Mouse (Mus musculus) liver (tissue): ENCODE results near the gene Mymx.

Experiments used
- DNase-seq: peaks from one replicate; pipeline ENCODE4 v3.0.0-alpha.2; 2020; ENCODE audit warnings: mixed read lengths

The Mymx gene

DNA sequence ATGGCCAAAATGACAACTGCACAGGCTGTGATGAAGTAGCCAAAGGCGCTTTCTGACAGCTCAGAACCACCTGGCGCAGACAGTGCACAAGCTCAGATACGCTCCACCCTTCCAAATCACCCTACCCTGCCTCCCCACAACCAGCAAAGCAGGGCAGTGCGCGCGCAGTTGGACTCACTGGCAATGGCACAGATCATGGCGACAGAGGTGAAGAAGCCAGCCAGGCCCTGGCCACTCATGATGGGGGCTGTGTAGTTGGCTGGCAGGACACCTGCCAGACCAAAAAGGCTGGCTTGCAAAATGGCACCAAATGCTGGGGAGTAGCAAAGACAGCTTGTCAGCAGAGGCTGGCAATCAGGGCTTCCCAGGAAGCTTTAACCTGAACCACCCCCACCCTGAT lies 12.7 kb downstream of the Mymx start:
- DNase-seq = no peak

- no peak for DNase-seq
Observed at GRCm38 (mm10) chr17:45588370-45588769, 13.5 kb downstream of the Mymx start.

GRCm38 (mm10) chr17:45586449-45586837 lies 15.5 kb downstream of the Mymx start:
- DNase-seq = peak; percentile 75

- DNase-seq = no peak
Observed at GRCm38 (mm10) chr17:45585725-45586448, 16.0 kb downstream of the Mymx start.

DNA sequence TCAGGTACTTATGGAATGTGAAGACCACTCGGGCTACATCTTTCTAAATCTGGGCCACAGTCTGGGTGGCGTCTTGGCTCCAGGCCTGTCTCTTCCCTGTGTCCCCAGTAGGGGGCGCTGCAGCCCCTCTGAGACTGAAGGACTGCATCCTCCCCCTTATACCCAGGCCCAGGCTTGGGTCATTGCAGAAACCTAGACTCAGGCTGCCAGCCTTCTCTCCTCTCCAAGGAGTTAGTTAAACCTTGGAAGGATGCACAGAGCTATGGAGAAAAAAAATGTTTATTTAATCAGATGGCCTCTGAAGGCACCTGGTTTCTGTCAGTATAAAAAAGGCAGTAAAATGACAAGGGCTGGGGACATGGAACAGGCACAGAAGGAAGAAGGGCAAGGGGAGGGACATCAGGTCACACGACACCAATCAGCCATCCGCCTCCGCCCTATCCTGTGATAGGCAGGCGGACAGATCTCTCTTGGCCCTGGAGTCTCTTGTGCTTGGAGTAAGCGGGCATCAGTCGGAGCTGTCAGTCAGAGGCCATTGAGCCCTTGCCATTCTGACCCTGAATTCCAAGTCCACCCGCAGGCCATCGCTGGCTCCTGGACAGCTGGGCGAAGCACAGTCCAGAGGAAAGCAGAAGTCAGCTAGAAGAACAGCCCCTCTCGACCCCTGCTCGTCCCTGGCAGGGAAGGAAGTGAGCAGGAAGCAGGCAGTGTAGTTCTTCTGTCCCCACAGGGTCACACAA lies 16.8 kb downstream of the Mymx start:
- DNase-seq = peak; percentile 76

- DNase-seq = peak; percentile 44
Observed at GRCm38 (mm10) chr17:45584096-45584896, 17.6 kb downstream of the Mymx start.

GRCm38 (mm10) chr17:45582715-45583355 lies 19.1 kb downstream of the Mymx start:
- peak; percentile 63 for DNase-seq

DNA sequence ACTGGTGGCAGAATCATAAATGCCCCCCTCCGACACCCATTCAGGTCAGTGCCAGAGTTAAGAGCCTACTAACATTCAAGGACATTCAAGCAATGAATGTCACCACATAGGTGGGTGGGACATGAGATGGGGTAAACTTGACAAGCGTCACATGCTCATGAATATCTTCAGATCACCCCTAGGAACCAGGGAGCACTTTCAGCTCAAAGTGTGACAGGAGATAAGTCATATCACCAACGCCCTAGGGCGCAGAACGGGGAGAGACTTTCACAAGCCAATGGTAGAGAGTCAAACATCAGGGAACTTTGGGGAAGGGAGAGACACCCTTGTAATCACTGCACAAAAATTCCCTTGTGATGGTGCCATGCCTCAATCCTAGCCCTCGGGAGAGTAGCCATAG lies 19.7 kb downstream of the Mymx start:
- peak; percentile 77 for DNase-seq

- DNase-seq = peak; percentile 83
Observed at GRCm38 (mm10) chr17:45581567-45581983, 20.3 kb downstream of the Mymx start.

DNA sequence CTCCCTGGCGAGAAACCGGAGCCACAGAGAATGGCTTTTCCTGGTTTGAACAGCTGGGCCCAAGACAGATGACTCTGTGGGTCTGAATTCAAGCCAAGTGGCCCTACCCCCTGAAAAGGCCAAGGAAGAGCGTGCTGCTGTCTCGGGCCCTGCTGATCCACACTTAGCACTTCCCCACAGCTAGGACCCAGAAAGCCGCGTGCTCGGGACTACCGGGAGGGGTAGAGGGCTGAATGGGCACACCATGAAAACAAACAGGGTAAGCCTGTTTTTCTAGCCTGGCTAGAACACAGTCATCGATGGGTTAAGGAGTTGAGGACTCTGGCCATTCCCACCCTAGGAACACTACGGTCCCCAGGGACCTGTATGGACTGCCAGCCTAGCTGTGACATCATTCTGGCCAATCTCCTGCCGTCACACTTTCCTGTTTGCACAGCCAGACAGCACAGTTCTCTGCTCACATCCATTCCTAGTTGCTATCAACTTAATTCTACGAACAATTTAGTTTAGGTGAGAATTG lies 20.9 kb downstream of the Mymx start:
- DNase-seq = no peak

GRCm38 (mm10) chr17:45579554-45579953 lies 22.3 kb downstream of the Mymx start:
- no peak for DNase-seq

- no peak for DNase-seq
Observed at GRCm38 (mm10) chr17:45578843-45579242, 23.1 kb downstream of the Mymx start.

DNA sequence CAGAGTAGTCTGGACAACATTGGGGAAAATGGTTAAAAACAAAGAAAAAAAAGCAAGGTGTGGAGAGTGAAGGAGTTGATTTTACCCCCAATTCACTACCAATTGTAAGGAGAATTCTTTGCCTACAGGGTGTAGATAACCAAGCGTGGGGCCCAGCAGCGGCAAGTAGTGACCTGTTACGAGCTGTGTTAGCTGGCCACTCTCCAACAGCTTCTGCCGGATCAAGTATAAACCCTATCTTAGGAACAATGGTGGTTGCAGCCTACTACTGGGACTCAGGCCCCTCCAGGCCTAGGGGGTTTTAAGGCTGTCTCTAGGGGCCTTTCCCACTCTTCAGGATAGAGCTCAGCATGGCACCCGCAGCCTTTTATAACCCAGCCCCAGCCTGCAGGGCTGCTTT lies 23.7 kb downstream of the Mymx start:
- DNase-seq = no peak

- DNase-seq = no peak
Observed at GRCm38 (mm10) chr17:45575123-45575897, 26.6 kb downstream of the Mymx start.

DNA sequence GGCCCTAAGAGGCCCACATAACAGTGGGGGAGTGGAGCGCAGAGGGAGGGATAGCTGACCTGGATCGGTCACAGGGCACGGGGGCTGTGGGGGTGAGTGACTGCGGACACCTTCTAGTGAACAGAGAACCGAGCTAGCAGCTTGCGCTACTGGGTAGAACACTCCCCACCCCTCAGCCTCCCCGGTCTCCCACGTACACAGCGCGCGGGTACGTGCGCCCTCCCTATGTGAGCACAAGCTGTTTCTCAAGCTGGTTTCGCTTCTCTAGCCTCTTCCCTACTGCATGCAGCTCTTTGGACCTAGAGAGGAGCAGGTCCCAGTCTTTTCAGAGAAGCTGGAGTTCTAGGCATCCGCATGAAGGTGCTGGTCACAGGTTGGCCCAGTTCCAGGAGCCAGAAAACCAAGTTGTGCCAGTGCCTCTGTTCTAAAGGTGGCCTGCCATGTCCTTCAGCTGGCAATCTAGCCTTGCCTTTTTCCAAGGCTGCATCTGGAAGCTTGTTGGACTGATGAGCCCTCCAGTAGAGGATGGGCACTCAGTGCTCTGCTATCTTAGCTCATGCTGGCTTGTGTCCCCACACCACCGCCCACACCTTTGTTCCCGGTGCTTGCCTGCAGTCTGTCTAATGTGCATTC lies 27.7 kb downstream of the Mymx start:
- peak; percentile 68 for DNase-seq

DNA sequence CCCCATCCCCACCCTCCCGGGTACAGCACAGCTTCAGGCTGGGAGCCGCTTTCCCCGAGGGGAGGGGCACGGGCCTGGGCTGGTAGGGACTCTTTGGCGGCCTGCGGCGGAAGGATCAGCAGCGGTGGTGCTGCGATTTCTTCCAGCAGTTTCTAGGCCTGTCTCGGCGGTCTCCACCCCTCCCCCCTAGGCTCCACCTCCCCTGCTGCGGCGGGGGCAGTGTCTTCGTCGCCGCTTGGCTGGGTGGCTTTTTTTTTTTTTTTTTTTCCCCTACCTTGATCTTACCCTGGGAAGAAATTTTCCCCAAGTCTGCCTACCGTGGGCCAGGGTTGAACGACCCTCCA lies 28.1 kb downstream of the Mymx start:
- peak; percentile 97 for DNase-seq

GRCm38 (mm10) chr17:45573087-45573779 lies 28.7 kb downstream of the Mymx start, which contains the start of gene Hsp90ab1:
Gene Hsp90ab1, minus strand, starts transcription at chr17:45573271.
- DNase-seq = peak; percentile 99

DNA sequence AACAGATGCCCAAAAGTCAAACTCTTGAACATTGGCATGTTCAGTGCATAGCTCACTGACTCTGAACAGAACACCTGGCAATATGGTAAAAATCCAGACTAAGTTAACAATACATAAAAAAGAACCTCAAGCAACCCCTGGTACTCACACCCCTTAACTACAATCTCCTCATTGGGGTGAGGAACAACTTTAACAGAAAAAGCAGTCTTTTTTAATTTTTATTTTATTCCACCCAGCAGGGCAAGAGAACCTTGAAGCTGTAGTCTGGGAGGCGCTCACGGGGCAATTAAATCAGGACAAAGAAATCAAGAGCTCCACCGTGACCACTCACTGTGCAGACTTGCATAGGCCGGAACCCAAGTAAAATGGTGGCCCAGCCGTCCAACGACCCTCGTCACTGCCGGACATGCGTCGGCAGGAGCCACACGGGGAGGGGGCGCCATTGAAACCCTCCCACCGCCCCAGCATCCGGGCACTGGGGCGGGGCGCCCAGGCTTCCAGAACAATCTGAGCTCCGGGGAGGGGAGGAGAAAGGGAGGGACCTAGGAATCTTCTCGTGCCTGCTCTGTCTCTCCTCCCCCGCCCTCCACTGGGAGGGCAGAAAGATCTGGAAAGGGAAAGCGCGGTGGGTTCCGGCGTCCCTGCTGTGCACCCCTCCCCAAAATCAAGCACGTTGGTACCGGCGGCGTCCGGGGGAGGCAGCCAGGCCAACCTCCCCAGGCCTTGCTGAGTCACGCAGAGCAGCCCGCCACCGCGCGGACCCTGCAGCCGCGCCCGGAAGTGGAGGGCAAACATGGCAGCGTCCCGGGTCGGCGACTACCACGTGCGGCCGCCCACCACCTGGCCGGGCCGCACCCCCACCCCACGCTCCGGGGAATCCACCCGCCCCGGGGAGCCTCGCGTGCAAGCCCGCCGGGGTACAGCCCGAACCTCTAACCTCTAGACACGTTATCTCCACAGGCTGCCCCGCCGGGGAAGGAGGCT lies 29.5 kb downstream of the Mymx start:
- DNase-seq = peak; percentile 80

GRCm38 (mm10) chr17:45569999-45570398 lies 31.9 kb downstream of the Mymx start:
- DNase-seq = no peak

GRCm38 (mm10) chr17:45568990-45569389 lies 32.9 kb downstream of the Mymx start:
- no peak for DNase-seq
